Mouse (Mus musculus) small intestine, adult 2 months (tissue): ENCODE data around the gene Oxnad1. TPM values are rescaled to one million over a fixed set of nuclear protein-coding genes. Genes with fewer than 3 reads are reported as not detected.
"Not testable (repeated sequence)": the region's sequence is repeated elsewhere in the genome, so short reads cannot be mapped to it uniquely, and the experiment has no call there.

Experiments
- H3K27ac ChIP-seq: fragments of 200-500 bp; 2 replicates; pipeline ENCODE4 v1.5.1; 2012; ENCODE audit warnings: low read depth, low read length, control low read depth, inconsistent platforms; ENCODE audit not compliant: insufficient read depth
- H3K27me3 ChIP-seq: fragments of 200-500 bp; 2 replicates; pipeline ENCODE4 v1.6.1; 2012; ENCODE audit warnings: mild to moderate bottlenecking, moderate library complexity, low read length, inconsistent platforms; ENCODE audit not compliant: control insufficient read depth, insufficient read depth
- H3K36me3 ChIP-seq: fragments of 200-500 bp; 2 replicates; pipeline ENCODE4 v1.6.1; 2012; ENCODE audit warnings: mild to moderate bottlenecking, low read length, control low read depth, inconsistent platforms; ENCODE audit not compliant: control insufficient read depth, insufficient read depth
- H3K4me1 ChIP-seq: fragments of 200-500 bp; 2 replicates; pipeline ENCODE4 v1.6.1; 2012; ENCODE audit warnings: low read length, inconsistent platforms, mixed read lengths; ENCODE audit not compliant: control insufficient read depth, insufficient read depth, insufficient read length
- H3K4me3 ChIP-seq: fragments of 200-500 bp; 2 replicates; pipeline ENCODE4 v1.5.1; 2012; ENCODE audit warnings: low read depth, mild to moderate bottlenecking, control low read depth, inconsistent platforms, low read length, moderate library complexity
- CTCF ChIP-seq: fragments of 200-500 bp; IDR thresholded peaks from 2 replicates; pipeline ENCODE4 v1.5.1; 2012; ENCODE audit warnings: low read depth, mild to moderate bottlenecking, control low read depth, inconsistent platforms, low read length, moderate library complexity, mixed read lengths; ENCODE audit not compliant: insufficient replicate concordance, insufficient read length; ENCODE audit errors: extremely low read depth
- POLR2A ChIP-seq: fragments of 200-500 bp; IDR thresholded peaks from 2 replicates; pipeline ENCODE4 v1.6.1; 2012; ENCODE audit warnings: low read depth, mild to moderate bottlenecking, control low read depth, inconsistent platforms, low read length, moderate library complexity
- WGBS: fragments of 180-500 bp; shearing (Covaris S2); methylation state at CpG from one replicate; pipeline ENCODE4 v1.1.7; 2018; 5-methylcytosine and 5-hydroxymethylcytosine counted together
- polyA plus RNA-seq: library from polyadenylated mRNA; depleted of rRNA; stranded (reverse); fragments of >200 nt; gene quantifications from 2 replicates; pipeline ENCODE4 v1.2.3, GENCODE M21; 2012

The Oxnad1 gene
- polyA plus RNA-seq, 1 experiment = 6.7 TPM

- no peaks in the 10 kb centered on the region for H3K27me3 ChIP-seq
- WGBS = 88% methylated on average over 4 of the region's 4 CpGs
- no peak overlapping the region for H3K4me3 ChIP-seq
- no peaks in the 10 kb centered on the region for H3K4me1 ChIP-seq
- no peak overlapping the region for H3K27ac ChIP-seq
- TF ChIP-seq POLR2A = no peak
- TF ChIP-seq CTCF = no peak
- H3K36me3 ChIP-seq = peaks cover 33% of the 10 kb centered on the region
These were observed 18.4 kb downstream of the Oxnad1 start for GRCm38 (mm10) chr14:32103556-32103955.

DNA sequence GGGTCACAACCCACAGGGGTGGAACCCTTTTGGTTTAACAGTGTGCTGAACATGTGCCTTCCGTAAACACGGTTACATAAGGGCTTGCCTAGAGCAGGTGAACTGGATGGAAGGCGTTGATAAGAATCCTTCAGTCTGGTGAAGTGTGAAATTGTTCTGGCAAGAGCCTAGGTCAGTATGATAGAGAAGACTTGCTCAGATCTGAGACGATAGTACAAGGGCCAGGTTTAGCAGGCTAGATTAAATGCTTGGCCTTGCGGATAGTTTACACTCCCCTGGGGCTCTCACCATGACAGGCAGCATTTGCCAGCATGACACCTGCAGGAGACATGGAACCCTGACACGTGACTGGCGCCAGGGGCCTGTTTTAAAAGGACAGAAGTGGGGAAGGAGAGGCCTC is 20.5 kb downstream of the Oxnad1 start:
- Histone ChIP-seq H3K4me1 (no peaks in the 10 kb centered on the region), H3K4me3 (no peak overlapping the region), H3K27me3 (no peaks in the 10 kb centered on the region), H3K27ac (no peak overlapping the region), H3K36me3 (peaks cover 17% of the 10 kb centered on the region)
- WGBS = 45% methylated on average over 7 of the region's 7 CpGs
- TF ChIP-seq CTCF (no peak), POLR2A (no peak)

GRCm38 (mm10) chr14:32106911-32107310 is 21.7 kb downstream of the Oxnad1 start:
- WGBS = 78% methylated on average over 4 of the region's 4 CpGs
- Histone ChIP-seq H3K36me3 (peaks cover 14% of the 10 kb centered on the region), H3K4me3 (no peak overlapping the region), H3K4me1 (no peaks in the 10 kb centered on the region), H3K27me3 (no peaks in the 10 kb centered on the region), H3K27ac (no peak overlapping the region)
- TF ChIP-seq CTCF (no peak), POLR2A (no peak)

GRCm38 (mm10) chr14:32112124-32112523 is 26.9 kb downstream of the Oxnad1 start:
- H3K27me3 ChIP-seq, H3K36me3 ChIP-seq, H3K27ac ChIP-seq, H3K4me1 ChIP-seq, H3K4me3 ChIP-seq: not testable (repeated sequence)
- 86% methylated on average over 10 of the region's 10 CpGs for WGBS

DNA sequence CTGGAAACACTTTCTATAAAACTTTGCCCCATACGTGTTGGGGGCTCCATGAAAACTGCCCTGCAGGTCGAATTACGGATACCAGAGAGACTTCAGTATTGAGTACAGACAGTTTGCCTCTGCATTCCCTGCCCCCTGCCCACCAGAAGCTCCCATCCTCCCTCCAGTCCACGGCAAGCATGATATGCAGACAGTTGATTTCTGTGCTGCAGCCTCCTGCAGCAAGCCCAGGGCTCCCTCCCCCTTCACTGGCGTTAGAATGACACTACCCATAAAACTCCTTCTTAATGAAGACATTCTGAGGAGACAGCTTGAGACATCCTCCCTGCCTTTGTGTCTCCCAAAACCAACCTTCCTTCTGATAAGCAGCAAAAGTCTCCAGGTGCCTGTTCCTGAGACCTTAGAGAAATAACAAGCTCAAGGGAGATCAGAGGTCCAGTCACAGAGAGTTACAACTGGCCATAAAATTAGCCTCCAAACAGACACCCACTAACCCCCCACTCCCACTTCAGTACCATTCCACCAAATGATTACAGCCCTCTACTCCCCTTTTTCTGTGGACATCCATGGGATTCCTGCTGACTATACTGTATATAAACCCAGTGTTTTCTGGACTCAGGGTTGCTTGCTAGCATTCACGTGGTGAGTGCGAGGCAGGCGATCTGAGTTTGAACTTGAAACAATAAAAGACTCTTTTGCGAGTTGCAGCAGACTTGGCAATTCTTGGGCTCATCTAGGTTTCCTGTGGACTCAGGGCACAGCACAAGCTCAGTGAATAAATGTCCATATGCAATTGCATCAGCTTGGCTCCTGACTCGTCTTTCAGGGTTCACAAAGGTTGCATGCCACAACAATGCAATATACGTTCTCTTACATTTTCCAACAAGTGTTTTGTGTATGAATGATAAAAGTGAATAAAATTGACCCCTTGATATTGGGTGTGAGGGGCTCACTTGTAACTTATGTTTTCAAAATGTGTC is 36.1 kb downstream of the Oxnad1 start:
- no peak overlapping the region for H3K27ac ChIP-seq

GRCm38 (mm10) chr14:32121920-32122315 is 36.7 kb downstream of the Oxnad1 start:
- Histone ChIP-seq H3K27ac (no peak overlapping the region), H3K4me1 (no peaks in the 10 kb centered on the region), H3K36me3 (no peaks in the 10 kb centered on the region), H3K4me3 (no peak overlapping the region), H3K27me3 (no peaks in the 10 kb centered on the region)
- TF ChIP-seq POLR2A (no peak), CTCF (peak; percentile 64; the same call in 1 of the 2 replicates)
- 15% methylated on average over 2 of the region's 2 CpGs for WGBS

More for the DNA sequence above, 36.1 kb downstream of the Oxnad1 start:
- TF ChIP-seq POLR2A (no peak), CTCF (no peak)
- H3K36me3 ChIP-seq = no peaks in the 10 kb centered on the region
- H3K4me1 ChIP-seq = no peaks in the 10 kb centered on the region
- no peaks in the 10 kb centered on the region for H3K27me3 ChIP-seq
- no peak overlapping the region for H3K4me3 ChIP-seq
- 75% methylated on average over 11 of the region's 11 CpGs for WGBS

- Histone ChIP-seq H3K4me1 (no peaks in the 10 kb centered on the region), H3K27me3 (no peaks in the 10 kb centered on the region), H3K27ac (no peak overlapping the region), H3K36me3 (no peaks in the 10 kb centered on the region), H3K4me3 (no peak overlapping the region)
- TF ChIP-seq CTCF = no peak
- no peak for TF ChIP-seq POLR2A
- WGBS = 71% methylated on average over 3 of the region's 3 CpGs
These were observed 39.1 kb downstream of the Oxnad1 start for GRCm38 (mm10) chr14:32124261-32124660.

- 84% methylated on average over 5 of the region's 5 CpGs for WGBS
- not testable (repeated sequence) for H3K27ac ChIP-seq, H3K4me3 ChIP-seq, H3K27me3 ChIP-seq, H3K36me3 ChIP-seq, H3K4me1 ChIP-seq
These were observed 40.1 kb downstream of the Oxnad1 start for GRCm38 (mm10) chr14:32125256-32125655.
